Mouse (Mus musculus) CD4-positive, CD25-positive, alpha-beta regulatory T cell, adult 2 months (primary cell): ENCODE measurements around the gene Dus1l.
"Not testable (repeated sequence)": the region's sequence is repeated elsewhere in the genome, so short reads cannot be mapped to it uniquely, and the experiment has no call there.

Source experiments
- DNase-seq: peaks from one replicate; pipeline ENCODE4 v3.0.0-alpha.2; 2012; ENCODE audit warnings: low read depth, low spot score

The Dus1l gene

DNA sequence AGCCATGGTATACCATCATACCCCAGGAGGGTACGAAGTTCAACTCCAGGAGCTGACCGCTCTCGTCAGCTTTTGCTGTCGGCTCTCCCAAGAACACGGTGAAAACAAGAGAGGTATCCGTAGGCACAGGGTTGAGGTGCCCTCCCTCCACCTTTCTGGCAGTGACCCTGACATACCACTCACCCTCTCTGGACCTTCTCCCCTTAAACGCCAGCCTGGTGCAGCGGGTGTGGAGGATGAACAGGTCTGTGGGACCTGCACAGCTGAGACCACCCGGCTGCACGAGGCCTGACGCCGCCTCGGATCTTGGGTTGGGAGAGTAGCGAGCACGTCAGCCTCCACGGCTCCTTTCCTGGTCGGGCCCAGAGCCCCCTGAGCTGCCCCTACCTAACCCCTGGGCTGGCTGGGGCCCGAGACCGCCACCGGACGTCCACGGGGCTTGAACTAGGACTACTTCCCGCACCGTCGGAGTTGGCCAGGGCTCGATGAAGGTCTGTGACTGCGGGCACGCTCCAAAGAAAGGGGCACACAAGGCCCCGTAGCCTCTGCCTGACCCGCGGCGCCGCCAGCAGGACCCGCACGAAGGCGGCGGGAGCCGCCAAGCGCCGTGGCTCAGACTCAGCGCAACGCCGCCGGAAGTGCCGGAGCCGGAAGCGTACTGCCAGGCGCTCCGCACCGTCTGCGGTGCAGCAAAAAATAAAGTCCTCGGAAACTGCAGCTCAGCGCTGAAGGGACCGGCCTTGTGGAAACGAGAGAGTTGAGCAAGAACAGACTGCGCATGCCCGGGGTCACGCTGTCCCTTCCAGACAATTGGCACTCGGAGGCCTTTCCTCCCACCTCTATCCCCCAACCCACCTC, at the start of gene Dus1l:
Gene Dus1l, minus strand, starts transcription at position 648 of the 858 bp plus-strand sequence.
- peak; percentile 97 for DNase-seq

DNA sequence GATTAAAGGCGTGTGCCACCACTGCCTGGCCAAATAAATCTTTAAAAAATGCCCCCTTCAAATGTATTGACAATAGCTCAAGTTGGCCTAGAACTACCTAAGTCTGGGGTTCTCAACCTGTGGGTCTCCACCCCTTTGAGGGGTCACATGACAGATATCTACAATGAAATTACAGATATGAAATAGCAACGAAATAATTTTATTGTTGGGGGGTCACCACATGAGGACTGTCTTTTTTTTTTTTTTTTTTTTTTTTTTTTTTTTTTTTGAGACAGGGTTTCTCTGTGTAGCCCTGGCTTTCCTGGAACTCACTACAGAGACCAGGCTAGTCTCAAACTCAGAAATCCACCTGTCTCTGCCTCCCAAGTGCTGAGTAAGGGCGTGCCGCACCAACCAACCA, 48.1 kb upstream of the Dus1l start:
- DNase-seq: no peak

DNA sequence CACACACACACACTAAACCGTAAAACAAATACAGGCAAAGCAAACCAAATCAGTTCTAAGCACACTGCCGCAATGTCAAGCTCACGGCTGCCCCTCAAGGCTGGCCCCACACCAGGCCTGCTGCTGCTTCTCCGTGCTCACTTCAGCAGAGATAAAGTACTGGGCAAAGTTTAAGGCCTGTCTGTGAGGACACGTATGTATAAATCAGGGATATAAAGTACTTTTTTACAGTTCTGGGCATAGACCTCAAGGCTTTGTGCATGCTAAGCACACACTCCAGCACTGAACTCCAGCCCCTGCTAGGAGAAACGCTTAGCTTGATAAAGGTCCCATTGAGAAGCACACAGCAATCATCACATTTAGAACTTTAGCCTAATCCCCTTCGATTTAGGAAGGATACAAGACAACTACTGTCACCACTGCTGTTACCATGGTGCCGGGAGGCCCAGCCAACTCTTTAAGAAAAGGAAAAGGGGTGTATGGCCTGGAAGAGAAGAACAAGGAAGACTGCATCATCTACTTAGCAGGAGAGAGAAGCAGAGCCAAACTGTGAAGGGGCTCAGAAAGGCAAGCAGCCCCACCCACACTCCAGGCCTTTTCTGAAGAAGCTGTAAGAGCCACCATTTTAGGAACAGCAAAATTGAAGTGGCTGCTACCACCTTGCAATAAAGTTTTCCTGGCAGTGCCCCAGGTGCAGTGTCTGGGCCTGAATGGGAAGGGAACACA, 37.5 kb upstream of the Dus1l start:
- no peak for DNase-seq

DNA sequence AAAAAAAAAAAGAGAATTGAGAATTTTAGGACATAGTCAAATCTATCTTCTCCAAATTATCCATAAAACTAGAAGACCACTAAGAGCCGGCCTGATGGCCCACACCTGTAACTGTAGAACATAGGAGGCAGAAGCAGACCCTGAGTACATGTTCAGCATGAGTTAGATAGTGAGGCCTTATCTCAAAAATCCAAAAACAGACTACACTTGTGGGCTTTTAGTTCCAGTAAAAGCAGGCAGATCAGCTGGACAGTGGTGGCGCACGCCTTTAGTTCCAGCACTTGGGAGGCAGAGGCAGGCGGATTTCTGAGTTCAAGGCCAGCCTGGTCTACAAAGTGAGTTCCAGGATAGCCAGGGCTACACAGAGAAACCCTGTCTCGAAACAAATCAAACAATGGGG, 36.8 kb upstream of the Dus1l start:
- not testable (repeated sequence) for DNase-seq

DNA sequence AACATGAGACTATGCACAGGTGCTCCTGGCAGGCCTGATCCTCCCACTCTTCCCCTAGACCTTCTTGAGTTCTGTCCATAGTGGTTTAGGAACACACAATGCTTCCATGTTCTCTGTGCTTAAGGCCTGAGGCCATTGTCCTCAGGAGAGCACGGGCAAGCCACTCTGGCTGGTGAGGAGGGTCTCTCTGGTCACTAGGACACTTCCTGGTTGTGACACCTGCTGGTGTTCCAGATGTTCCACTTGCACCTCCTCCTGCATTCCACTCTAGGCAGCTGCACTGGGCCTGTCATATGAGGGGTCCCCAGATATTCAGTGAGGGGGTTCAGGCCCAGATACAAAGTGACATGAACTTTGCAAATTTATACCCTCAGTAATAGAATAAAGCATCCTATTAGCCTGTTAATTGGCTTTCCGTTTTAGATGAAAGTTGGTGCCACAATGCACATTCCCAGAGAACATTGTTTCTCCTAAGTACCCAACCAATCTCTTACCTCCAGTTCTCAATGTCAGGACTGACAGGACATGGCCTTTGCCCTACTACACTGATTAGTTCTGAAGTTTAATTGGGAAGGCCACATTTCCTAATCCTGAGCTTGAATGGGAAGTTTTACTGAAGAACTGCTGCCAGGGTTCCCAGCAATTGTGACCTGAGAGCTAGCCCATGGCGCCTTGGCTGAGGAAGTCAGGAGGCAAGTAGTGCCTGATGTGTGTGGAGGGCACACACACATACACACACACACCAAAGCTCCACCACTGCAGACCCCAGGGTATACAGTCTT, 35.6 kb upstream of the Dus1l start:
- no peak for DNase-seq

DNA sequence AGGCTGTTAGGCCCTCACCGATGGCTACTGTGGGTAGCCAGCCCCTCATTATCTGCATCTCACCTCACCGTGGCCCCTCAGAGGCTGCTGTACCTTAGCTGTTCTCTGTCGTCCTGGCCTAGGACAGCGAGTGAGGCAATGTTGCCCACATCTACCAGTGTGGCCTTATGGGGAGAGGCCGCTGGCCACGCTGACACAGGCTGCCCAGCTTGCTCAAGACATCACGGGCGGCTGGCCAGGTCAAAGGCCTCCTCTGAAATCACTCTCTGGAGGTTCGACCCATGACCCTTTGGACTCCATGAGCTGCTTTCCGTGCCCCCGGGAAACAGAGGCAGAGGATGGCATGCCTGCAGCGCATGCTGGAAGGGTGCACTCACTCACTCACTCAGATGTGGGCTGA, 34.5 kb upstream of the Dus1l start:
- DNase-seq: no peak

DNA sequence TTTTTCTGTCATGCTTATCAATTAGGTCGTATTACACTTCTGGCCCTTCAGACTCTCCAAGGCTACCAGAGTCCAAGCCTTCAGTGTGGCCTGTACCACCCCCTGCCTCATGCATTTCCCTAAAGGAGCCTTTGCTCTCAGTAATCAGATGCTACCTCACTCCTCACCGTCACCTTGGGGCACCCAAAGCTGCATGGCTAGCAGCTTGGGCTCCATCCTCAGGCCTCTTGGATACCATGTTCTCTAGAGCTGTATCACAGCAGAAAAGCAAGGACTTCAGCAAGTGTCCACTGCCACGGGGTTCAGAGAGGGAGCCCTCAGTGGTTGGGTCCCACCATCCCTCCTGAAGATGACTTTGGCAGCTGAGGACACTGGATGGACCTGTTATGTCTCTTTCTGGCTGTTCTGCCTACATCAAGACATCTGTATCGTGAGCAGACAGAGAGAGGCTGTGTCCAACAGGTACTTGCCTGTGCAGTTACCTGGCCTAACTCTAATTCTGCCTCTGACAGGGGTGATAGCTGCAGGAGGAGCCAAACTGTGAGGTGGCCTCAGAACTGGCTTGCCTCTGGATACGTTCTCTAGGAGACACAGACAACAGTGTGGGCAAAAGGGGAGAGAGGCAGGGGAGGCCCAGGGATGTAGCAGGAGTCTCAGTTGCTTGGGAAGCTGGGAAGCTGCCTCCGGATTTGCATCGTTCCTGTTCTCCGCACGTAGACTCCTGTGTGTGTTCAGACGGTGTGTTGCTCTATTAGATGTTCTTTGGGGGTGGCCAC, 33.7 kb upstream of the Dus1l start:
- DNase-seq: no peak

DNA sequence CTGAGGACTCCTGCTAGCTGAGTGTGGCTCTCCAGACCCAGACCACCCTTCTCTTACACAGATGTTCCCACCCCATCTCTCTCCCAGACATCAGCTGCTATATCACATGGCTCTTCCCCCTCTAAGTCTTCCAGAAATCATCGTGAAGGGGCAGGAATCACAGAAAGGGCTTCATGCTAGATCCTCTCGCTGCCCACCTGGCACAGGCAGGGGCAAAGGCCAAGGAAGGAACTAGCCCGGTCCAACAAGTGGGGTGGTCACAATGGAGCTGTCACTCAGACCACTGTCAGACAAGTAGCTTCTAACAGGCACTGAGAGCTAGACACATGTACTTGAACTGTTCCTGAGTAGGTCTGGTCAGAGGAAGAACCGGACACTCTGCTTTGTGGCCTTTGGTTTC, 32.2 kb upstream of the Dus1l start:
- no peak for DNase-seq

DNA sequence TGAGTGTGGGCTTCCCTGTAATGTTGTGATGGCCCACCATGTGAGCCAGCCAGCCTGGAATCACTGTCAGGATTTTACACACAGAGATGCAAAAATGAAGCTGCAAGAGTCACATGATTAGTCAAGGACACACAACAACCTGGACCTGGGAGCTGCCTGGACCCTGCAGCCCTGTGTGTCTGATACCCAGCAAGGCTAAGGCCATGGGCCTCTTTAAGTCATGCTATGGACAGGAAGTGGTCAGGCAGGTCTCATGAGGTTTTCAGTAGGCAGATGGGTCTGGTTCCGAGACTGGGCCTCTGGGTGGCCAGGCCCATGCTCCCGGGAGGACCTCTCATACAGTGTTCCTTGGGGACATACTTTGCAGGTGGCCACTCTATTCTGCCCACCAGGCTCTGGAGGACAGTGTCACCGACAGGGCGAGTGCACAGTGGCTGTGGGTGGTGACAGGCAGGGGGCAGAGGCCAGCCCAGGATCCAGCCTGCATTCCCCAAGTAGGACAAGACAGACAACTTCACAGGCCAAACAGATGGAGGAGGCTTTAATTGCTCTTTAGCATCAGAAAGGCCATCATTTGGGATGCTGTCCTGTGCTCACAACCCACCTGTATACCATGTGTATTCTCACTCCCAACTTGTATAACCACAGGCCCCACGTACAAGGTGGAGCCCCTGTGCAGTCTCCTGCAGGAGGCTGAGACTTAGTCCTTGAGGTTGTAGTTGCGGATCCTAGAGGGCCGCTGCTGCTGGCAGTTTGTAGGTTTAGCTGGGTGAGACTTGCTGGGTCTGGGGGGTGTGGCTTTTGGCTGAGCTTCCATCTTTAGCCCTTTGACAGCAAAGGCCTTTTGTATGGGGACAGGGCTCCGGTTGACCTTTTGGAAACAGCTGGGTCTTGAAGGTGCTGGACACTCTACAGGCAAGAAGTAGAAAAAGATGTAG, 30.1 kb upstream of the Dus1l start:
- DNase-seq: no peak

DNA sequence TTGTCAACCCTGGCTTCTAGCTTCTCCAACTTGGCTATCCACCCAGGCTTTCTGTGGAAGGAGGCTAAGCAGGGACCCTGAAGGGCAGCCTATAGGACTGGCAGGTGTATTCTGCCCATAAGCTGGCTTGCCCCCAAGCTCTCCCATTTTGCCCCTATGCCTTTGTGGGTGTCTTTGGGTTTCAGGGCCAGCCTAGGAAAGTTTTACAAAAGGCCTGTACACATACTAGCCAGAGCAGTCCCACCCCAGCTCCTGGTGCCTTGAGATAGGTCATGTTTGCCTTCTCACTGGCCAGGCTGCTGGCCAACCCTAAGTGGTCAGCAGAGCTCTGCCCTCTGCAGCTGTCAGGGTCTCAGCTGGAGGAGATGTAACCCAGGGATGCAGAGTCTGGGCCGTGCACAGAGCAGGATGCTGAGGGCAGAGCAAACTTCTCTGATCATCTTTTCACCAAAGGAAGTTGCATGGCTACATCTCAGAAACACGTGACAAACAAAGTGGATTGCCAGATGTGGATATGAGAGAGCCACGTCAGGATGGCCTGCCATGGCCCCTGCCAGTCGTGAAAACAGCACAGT, 29.2 kb upstream of the Dus1l start:
- peak; percentile 40 for DNase-seq

DNA sequence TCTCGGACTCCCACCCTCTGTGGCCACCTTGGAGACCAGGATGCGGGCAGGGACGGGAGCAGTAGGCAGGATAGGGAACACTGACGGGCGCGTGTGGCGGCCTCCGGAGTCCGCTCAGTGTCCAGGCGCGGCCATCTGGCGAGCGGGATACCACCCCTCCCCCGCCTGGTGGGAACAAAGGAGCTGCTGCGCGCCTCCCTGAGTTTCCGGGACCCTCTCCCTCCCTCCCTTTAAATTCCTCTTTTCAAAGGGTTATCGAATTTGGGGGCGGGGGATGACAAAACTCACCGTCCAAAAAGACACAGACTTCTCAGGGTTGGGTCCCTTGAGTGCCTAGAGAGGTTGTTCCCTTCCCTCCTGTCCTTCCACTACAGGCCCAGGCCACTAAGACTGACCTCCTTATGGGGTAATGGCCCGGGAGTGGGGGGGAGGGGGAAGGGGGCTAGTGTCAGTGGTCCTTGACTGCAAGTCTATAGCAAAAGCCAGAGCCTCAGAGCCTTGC, 28.6 kb upstream of the Dus1l start:
- DNase-seq: no peak

DNA sequence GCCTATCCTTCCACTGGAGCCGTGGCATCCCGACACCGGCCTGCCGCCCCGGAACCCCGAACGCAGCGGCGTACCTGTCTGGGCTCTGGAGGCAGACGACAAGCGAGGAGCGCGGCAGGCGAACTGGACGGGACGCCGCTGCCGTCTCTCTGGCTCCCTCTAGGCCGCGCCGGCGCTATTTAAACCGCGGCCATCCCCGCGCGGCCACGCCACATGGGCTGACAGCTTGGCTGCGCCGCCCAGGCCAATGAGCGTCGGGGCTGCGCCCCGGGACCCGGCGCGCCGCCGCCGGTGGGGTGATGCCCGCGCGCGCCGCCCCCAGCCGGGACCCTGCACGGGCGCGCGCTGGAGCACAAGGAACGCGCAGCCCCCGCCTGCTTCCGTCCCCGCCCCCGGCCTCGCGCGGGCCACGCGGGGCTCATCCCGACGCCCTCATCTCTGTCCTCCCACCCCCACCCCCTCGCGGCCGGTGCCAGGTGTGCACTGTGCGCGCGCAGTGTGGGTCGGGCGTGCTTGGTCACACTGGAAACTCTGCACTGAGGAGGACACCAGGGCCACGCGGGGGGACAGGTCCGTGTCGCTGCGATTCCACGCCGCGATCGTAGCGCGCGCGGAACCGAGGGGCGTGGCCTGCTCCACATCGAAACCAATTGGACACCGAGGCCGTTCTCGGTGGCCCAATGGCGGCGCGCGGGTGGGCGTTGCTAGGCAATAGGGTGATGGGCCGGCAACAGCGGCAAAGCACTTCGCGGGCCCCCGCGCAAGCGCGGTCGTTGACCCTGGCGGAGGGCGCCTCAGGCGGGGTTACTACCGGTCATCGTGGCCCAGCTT, 28.0 kb upstream of the Dus1l start, which contains the start of gene Fasn:
Gene Fasn, minus strand, starts transcription at position 592 of the 831 bp plus-strand sequence.
- peak; percentile 97 for DNase-seq

DNA sequence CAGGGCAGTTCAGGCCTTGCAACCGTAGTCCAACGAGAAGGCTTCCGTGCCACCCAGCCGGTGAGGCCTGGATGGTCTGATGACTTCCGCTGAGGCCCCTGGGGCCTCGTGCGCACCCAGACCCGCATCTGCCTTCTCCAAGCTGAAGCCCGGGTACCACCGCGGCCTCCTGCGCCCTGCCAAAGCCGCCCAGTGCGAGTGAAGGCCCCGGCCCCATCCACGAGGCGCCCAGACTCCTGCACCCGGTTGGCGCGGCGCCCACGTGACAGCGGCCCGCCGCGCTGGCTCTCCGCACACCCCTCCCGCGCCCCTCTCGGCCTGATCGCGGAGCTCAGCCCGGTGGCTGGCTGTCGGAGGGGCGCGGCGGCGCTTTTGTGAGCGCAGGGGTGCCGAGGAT, 27.3 kb upstream of the Dus1l start:
- no peak for DNase-seq

DNA sequence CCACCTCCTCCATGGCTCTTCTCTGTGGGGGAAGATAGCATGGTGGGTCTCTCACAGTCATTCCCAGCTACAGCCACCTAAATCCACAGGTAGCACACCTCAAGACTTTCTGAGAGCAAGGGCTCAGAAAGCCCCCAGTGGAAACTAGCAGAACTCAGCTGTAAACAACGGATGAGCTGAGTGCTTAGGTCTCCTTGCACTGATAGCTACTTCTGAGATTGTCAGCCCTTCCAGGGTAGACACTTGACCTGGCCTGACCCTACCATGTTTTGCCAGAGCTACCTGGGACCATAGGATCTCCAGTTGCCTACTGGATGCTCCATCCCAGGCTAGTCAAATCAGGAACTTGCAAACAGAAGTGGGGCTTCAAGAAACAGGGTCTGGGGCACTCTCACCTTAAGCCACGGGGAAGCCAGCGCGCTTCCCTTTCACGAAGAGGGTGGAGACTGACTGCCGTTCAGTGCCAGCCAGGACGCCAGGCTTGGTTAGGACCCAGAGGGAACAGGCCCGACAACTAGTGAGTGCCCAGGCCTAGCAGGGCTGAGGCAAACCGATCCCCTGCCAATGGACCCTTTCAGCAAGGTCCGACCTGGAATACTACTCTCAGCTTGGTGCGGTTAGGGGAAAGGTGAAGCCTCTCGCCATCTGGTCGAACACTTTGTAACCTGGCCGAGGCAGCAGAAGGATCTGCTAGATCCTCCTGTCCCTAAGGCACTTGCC, 26.8 kb upstream of the Dus1l start:
- DNase-seq: peak; percentile 48

DNA sequence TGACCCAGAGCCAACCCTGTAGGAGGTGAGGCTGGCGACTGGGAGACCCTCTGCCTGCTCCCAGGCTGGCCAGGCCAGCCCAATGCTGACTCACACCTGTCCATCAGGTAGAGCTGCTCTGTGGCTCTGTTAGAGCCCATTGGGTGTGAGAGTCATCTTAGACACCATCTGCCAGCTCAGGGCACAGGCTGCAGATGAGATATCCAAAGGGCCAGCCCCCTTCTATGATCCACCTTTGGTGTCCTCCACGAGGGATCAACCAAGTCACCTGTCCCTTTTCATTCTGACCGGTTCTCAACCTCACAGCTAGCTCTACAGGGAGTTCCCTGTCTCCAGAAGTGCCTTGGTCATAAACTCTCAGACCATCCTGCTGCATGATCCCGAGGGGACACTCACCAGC, 26.1 kb upstream of the Dus1l start:
- peak; percentile 7 for DNase-seq

DNA sequence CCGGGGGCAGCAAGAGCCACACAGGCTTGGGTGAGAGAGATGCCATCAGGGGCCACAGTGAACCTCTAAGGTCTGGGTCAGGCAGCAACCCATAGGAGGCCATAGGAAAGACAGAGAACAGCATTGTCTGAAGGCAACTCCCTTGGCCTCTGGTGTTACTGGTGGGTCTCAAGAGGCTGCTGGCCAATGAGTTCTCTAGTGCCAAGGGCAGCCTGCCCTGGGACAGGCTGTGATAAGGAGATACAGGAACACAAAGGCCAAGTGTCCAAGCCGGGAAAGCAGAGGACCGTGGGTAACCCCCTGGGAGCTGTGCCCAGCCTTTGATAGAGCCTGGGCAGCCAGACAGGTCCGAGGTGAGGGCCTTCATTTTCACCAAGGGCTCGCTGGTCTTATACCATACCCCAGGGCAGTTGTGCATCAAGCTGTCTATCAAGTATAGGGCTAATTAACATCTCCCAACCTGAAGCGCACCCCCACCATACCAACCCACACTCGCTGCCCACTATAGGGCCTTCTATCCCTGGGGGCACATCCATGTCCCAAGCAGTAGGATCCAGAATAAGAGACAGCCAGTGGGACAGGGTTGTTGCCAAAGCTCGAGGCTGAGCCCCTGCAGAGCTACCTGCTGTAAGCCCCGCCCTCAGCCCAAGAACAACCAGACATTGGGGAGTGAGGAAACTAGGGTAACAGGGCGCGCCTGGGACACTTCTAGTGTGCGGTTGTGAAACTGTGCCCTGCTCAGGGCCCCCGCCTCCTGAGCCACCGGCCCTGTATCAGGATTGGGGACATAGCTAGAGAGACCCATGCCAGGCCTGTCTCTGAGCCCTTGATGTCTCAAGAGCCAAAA, 25.1 kb upstream of the Dus1l start:
- DNase-seq: no peak

DNA sequence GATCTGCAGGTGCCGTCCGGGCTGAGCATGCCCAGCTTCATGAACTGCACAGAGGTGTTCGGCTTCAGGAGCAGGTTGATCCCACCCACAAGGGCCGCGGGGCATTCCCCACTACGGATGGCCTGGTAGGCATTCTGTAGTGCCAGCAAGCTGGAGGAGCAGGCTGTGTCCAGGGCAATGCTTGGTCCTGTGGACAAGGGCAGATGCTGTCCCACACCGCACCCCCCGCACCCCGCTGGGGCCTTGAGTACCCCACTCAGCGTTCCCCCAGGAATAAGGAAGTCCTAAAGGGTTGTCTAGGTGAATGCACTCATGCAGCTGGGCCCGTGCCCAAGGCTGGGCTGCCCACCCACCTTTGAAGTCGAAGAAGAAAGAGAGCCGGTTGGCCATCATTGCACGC, 24.3 kb upstream of the Dus1l start:
- peak; percentile 7 for DNase-seq
